Mouse (Mus musculus): ENCODE measurements around the gene Gm20920. TPM values are rescaled to one million over a fixed set of nuclear protein-coding genes. Genes with fewer than 3 reads are reported as not detected.

Gm20920 gene
- total RNA-seq (2023) = not detected

DNA sequence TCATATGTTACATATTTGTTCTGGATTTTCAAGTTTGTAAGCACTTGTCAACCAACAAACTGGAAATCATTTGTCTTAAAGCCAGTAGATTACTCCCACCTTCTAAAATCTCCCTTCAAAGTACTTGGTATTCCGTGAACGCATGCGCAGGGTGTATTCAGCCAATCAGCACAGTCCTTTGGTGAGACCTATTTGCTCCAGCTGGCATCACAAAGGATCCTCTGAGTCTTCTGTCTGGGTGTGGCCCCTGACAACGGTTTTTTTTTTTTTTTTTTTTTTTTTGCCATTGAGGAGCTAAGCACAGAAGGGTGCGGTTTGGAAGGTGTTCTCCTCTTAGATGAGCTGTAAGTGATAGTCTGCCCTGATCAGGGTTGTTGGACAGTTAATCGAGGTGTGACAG, at the start of gene Gm20920:
Gm20920 (plus strand) TSS at position 301 of the 400 bp plus-strand sequence.

